Comparison of ENCODE assay signal across 8 mouse cellular contexts in genomic region chr4:143027292-143027691, GRCm38 (mm10).
DNase-seq lines count a peak whose midpoint lies in the region; ATAC-seq and TF ChIP-seq lines count a peak whose summit lies in the region.

No protein-coding gene starts in this region.

- no peaks in the 10 kb centered on the region for H3K36me3 ChIP-seq in ES-E14 (ENCODE audit: control insufficient read depth, insufficient read depth, low read length, poor library complexity, severe bottlenecking)
- H3K36me3 ChIP-seq in embryonic facial prominence, embryonic 15.5 days = no peaks in the 10 kb centered on the region
- no peaks in the 10 kb centered on the region for H3K36me3 ChIP-seq in hindbrain, embryonic 12.5 days

- TF ChIP-seq POLR2A in bone marrow, adult 2 months (IDR thresholded peaks at IDR 0.05; ENCODE audit: borderline replicate concordance, control insufficient read depth, low read depth, low read length) = no peak

- ATAC-seq in embryonic facial prominence, embryonic 15.5 days (ENCODE audit: insufficient number of reproducible peaks, low FRiP score, low TSS enrichment, low read depth) = 0 out of 2 replicates have a peak, but pooled peaks have one; percentile 34
- ATAC-seq in hindbrain, embryonic 12.5 days (ENCODE audit: low FRiP score) = peak; percentile 77
- no peak for ATAC-seq in erythroblast, adult 5-6 weeks (replicated peaks; ENCODE audit: low FRiP score, poor library complexity, severe bottlenecking)

- H3K27ac ChIP-seq in ES-E14 (ENCODE audit: insufficient read depth, low read depth, low read length, poor library complexity, severe bottlenecking) = no peak overlapping the region
- H3K27ac ChIP-seq in bone marrow, adult 2 months (ENCODE audit: control insufficient read depth, insufficient read depth, low read depth, low read length, poor library complexity) = no peak overlapping the region
- no peak overlapping the region for H3K27ac ChIP-seq in embryonic facial prominence, embryonic 15.5 days (replicated peaks)
- H3K27ac ChIP-seq in hindbrain, embryonic 12.5 days = no peak overlapping the region

- H3K9ac ChIP-seq in ES-E14 (ENCODE audit: insufficient read depth, low read depth, low read length, poor library complexity, severe bottlenecking) = no peak overlapping the region
- no peak overlapping the region for H3K9ac ChIP-seq in embryonic facial prominence, embryonic 15.5 days
- no peak overlapping the region for H3K9ac ChIP-seq in hindbrain, embryonic 12.5 days

- 6% methylated on average over 5 of the region's 5 CpGs for WGBS in bone marrow, adult 2 months
- 5% methylated on average over 5 of the region's 5 CpGs for WGBS in embryonic facial prominence, embryonic 15.5 days
- WGBS in hindbrain, embryonic 12.5 days = 12% methylated on average over 5 of the region's 5 CpGs

- no peak overlapping the region for H3K4me3 ChIP-seq in ES-E14 (ENCODE audit: insufficient read depth in 1 of 2, low read depth in 1 of 2, low read length in 2 of 2, poor library complexity in 1 of 2, severe bottlenecking in 1 of 2)
- H3K4me3 ChIP-seq in bone marrow, adult 2 months (replicated peaks; ENCODE audit: control insufficient read depth, low read depth, low read length) = no peak overlapping the region
- H3K4me3 ChIP-seq in embryonic facial prominence, embryonic 15.5 days (replicated peaks) = no peak overlapping the region
- H3K4me3 ChIP-seq in hindbrain, embryonic 12.5 days = no peak overlapping the region

- H3K4me1 ChIP-seq in ES-E14 (ENCODE audit: control insufficient read depth in 2 of 2, insufficient read depth in 2 of 2, low read length in 2 of 2, poor library complexity in 1 of 2) = no peaks in the 10 kb centered on the region
- H3K4me1 ChIP-seq in bone marrow, adult 2 months (ENCODE audit: control insufficient read depth, insufficient read depth, low read length) = no peaks in the 10 kb centered on the region
- no peaks in the 10 kb centered on the region for H3K4me1 ChIP-seq in embryonic facial prominence, embryonic 15.5 days
- H3K4me1 ChIP-seq in hindbrain, embryonic 12.5 days = no peaks in the 10 kb centered on the region

- in situ Hi-C loops in ES-E14 (cut with MboI; ENCODE audit: low sequenced_read_pairs in 2 of 2, unreplicated experiment in 2 of 2) = loop anchor here in 1 of 2 experiments (25.0 kb wide), 1 partner anchor 360 kb away; the partner anchor contains the start of gene Pramel1

- H3K4me2 ChIP-seq in embryonic facial prominence, embryonic 15.5 days (replicated peaks) = no peak overlapping the region
- H3K4me2 ChIP-seq in hindbrain, embryonic 12.5 days (replicated peaks) = no peak overlapping the region

- no peaks in the 10 kb centered on the region for H3K9me3 ChIP-seq in ES-E14 (ENCODE audit: control insufficient read depth, insufficient read depth, low read depth, low read length)
- no peaks in the 10 kb centered on the region for H3K9me3 ChIP-seq in embryonic facial prominence, embryonic 15.5 days (replicated peaks)
- 0 out of 2 replicates have a peak, but pooled peaks cover 4% of the 10 kb centered on the region for H3K9me3 ChIP-seq in hindbrain, embryonic 12.5 days (replicated peaks)

- peak; percentile 47 for DNase-seq in ES-E14 (ENCODE audit: low read depth, low spot score)
- DNase-seq in layer of hippocampus, adult 9-11 months = peak; percentile 40
- DNase-seq in lung, postnatal 36 days = peak; percentile 68
- DNase-seq in retina, postnatal 7 days (ENCODE audit: low read depth, low spot score) = peak; percentile 64

- TF ChIP-seq CTCF in bone marrow, adult 2 months (IDR thresholded peaks at IDR 0.05; ENCODE audit: control insufficient read depth, insufficient read depth, low read length) = peak; percentile 77

- H3K27me3 ChIP-seq in embryonic facial prominence, embryonic 15.5 days = no peaks in the 10 kb centered on the region
- no peaks in the 10 kb centered on the region for H3K27me3 ChIP-seq in hindbrain, embryonic 12.5 days

TF ChIP-seq in ES-E14, 5 proteins besides CTCF, POLR2A, EP300 and RAD21:
- TF ChIP-seq MAFK (IDR thresholded peaks at IDR 0.05; ENCODE audit: insufficient read depth, low read depth, low read length) (no peak), ZC3H11A (IDR thresholded peaks at IDR 0.05; ENCODE audit: borderline replicate concordance, low read depth, low read length) (peak; percentile 86; the same call in 1 of the 2 replicates)
